Mouse (Mus musculus): ENCODE measurements around the gene 1810049J17Rik.

DNA sequence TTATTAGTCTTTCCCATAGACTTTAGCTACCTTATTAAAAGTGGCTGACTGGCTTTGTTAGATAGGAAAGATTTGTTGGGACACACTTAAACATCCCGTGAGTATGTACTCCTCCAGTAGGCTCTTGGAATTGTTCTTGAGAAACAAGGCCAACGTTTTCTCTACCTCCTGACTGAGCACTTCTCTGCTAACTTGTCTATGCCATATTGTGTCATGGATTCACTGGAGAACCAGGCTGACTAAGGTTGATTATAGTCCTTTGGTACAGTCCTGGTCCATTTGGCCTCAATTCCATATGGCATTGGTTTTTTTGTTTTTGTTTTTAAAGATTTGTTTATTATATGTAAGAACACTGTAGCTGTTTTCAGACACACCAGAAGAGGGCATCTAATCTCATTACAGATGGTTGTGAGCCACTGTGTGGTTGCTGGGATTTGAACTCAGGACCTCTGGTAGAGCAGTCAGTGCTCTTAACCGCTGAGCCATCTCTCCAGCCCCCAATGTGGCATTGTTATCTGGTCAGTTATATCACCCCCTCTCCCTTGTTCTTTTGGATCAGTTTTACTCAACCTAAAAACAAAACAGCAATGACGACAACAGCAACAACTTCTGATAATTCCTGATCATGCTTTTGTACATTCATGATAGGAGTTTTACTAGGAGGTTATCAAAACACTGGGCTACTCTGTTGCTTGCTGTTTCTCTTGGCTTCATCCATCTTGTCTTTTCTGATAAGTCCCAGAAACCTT is 15.5 kb upstream of the 1810049J17Rik start:
- TF ChIP-seq EP300 (IDR thresholded peaks at IDR 0.05; ENCODE audit: low read depth in 1 of 2, low read length in 2 of 2) (peak; percentile 97 to 98), CTCF (IDR thresholded peaks at IDR 0.05 in 2 of 3, conservative IDR thresholded peaks at IDR 0.05 in 1 of 3; ENCODE audit: control insufficient read depth in 1 of 3, insufficient read depth in 1 of 3, low read depth in 2 of 3, low read length in 3 of 3, poor library complexity in 1 of 3, severe bottlenecking in 1 of 3) (peak in 1 of 3 experiments; percentile 15; a peak in 1 of 6 replicates), POLR2A (IDR thresholded peaks at IDR 0.05; ENCODE audit: control insufficient read depth in 1 of 2, insufficient read depth in 1 of 2, low read depth in 1 of 2, low read length in 2 of 2, poor library complexity in 1 of 2) (0 out of 4 replicates have a peak, but pooled peaks of 1 of the 2 experiments have one; percentile 35), E2F4 (IDR thresholded peaks at IDR 0.05; ENCODE audit: borderline replicate concordance, low read depth, low read length) (no peak)

Measured in MEL (cell line).